Mouse (Mus musculus) sigmoid colon, adult 10 weeks (tissue): ENCODE measurements around the gene G6pd2. TPM values are rescaled to one million over a fixed set of nuclear protein-coding genes. Genes with fewer than 3 reads are reported as not detected.

Source experiments
- polyA plus RNA-seq: library from polyadenylated mRNA; stranded (reverse); fragments of 350-450 nt; fragmentation: Illumina TruSeq; extraction: RNeasy Lipid Tissue Mini Kit (QIAGEN cat#74804); gene quantifications from one replicate; pipeline ENCODE4 v1.2.3, GENCODE M21; 2014; ENCODE audit warnings: low read depth, low replicate concordance

The G6pd2 gene
- not detected for polyA plus RNA-seq

GRCm38 (mm10) chr5:61808516-61808915, at the start of gene G6pd2:
Gene G6pd2 (plus strand): TSS chr5:61808816.

